Mouse (Mus musculus) G1E (cell line): ENCODE measurements around the gene Tmpo.

Source experiments
- CTCF ChIP-seq: IDR thresholded peaks from 2 replicates; pipeline ENCODE4 v1.5.1; 2012; ENCODE audit warnings: low read depth, low read length, inconsistent platforms, mixed read lengths
- GATA1 ChIP-seq: IDR thresholded peaks from 2 replicates; pipeline ENCODE4 v1.6.1; 2012; ENCODE audit warnings: borderline replicate concordance, low read length, inconsistent platforms, mixed read lengths
- TAL1 ChIP-seq: conservative IDR thresholded peaks from 2 replicates; pipeline ENCODE4 v1.6.1; 2012; ENCODE audit warnings: low read depth, low read length, inconsistent platforms, mixed read lengths

DNA sequence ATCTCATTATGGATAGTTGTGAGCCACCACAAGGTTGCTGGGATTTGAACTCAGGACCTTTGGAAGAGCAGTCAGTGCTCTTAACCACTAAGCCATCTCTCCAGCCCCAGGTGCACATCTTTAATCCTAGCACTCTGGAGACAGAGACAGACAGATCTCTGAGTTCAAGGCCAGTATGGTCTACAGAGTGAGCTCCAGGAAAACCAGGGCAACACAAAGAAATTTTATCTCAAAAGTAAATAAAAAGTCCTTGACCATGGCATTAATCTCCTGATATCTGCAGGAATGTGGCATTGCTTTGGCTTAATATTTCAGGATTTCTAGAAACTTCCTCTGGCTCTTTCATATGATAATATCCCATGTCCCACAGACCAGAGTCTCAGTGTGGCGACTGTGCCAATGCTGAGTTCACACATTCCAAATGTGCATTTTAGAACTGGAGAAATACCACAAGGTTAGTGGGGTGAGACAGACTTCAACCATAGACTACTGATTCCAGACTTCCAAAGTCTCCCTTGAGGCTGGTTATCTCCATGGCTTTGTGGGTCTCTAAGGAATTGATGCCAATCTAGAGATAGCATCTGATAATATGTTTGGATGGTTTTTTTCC lies 52.5 kb downstream of the Tmpo start:
- no peak for TF ChIP-seq GATA1
- no peak for TF ChIP-seq CTCF
- no peak for TF ChIP-seq TAL1
